Mouse (Mus musculus): ENCODE data around the gene A630001G21Rik. TPM values are rescaled to one million over a fixed set of nuclear protein-coding genes. Genes with fewer than 3 reads are reported as not detected.

The A630001G21Rik gene
- polyA plus RNA-seq, 1 experiment from 2014 or later, result 2.2 TPM

DNA sequence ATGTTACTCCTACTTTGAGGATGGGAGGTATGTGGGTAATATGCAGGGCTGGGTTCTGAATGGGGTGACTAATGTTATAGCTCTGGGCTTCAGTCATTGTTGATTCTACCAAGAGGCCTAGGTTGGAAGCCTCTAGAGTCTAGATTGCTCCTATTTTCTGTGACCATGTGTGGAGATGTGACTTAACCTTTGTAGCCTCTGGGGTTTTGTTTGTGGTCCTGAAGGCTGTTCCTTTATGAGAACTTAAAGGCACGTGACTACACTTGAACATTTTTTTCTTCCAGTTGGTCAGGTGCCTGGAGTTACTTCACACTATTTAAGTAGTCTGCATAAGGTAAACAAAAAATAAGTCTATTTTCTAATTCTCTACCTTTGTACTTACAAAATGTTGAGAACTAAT is 21.3 kb upstream of the A630001G21Rik start:
- Histone ChIP-seq H3K36me3 (0 out of 2 replicates have a peak, but pooled peaks cover 5% of the 10 kb centered on the region), H3K4me1 (peaks cover 4% of the 10 kb centered on the region; the same call in 1 of the 2 replicates), H3K4me3 (no peak overlapping the region), H3K27me3 (no peaks in the 10 kb centered on the region), H3K4me2 (no peak overlapping the region), H3K9me3 (no peaks in the 10 kb centered on the region), H3K9ac (no peak overlapping the region), H3K27ac (no peak overlapping the region)
- ATAC-seq (ENCODE audit: insufficient number of reproducible peaks, insufficient read depth, low FRiP score, low TSS enrichment, low read depth), result no peak
- WGBS, result 73% methylated on average over 1 of the region's 1 CpGs

DNA sequence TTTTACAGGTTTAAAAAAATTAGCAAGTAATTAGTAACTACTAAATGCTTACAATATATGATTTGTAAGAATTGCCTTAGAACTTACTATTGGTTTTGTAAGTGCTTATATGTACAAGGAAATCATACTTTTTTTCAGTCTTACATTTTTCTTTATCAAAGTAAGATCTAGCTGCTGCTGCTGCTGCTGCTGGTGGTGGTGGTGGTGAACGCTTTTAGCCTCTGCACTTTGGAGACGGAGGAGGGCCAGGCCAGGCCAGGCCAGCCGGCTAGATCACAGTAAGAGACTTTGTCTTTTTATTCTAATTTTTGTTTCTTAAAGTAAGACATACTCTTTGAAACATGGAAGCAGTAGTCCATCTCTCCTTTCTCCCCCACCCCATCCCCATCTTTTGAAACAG is 16.8 kb upstream of the A630001G21Rik start:
- Histone ChIP-seq H3K9ac (no peak overlapping the region), H3K4me1 (peaks cover 7% of the 10 kb centered on the region; the same call in 1 of the 2 replicates), H3K4me2 (peak overlapping the region; percentile 27; the same call in 1 of the 2 replicates), H3K36me3 (0 out of 2 replicates have a peak, but pooled peaks cover 5% of the 10 kb centered on the region), H3K27me3 (no peaks in the 10 kb centered on the region), H3K4me3 (no peak overlapping the region; the same call in 1 of the 2 replicates), H3K27ac (no peak overlapping the region), H3K9me3 (no peaks in the 10 kb centered on the region)
- no peak for ATAC-seq (ENCODE audit: insufficient number of reproducible peaks, insufficient read depth, low FRiP score, low TSS enrichment, low read depth)
- whole genome bisulfite sequencing, result 71% methylated on average over 3 of the region's 3 CpGs

DNA sequence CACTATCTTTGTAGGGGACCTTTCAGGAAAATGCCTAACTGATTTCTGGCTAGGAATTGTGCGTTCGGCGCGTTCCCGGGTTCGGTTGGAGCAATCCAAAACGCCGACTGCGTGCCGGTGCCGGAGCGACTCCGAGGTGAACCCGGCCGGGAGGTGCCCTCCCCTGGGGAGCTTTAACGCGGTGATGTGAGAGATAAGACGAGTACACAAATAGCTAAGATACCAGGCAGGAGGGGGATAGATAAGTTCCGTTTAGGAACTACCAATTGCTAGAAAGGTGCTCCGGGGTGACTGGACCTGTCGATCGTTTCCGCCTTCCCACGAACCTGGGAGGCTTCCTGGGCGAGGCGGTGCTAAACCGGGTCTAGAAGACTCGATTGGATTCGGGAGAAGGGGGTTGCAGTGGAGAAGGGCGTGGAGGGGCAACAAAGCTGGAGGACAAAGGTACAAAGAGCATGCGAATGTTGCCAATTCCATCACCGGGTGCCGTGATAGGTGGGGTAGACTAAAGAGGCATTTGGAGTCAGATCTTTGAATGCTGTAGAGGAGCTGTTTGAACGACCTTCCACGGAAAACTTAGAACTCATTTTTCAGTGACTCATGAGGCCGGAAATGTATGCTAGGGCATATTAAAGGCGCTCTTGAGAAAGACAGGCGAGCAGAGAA is 15.8 kb upstream of the A630001G21Rik start:
- peak overlapping the region; percentile 92; the same call in 1 of the 2 replicates for H3K27ac ChIP-seq
- H3K36me3 ChIP-seq, result 0 out of 2 replicates have a peak, but pooled peaks cover 5% of the 10 kb centered on the region
- peak overlapping the region; percentile 97 for H3K4me3 ChIP-seq
- H3K9me3 ChIP-seq, result no peaks in the 10 kb centered on the region
- peak overlapping the region; percentile 97 for H3K9ac ChIP-seq
- H3K4me1 ChIP-seq, result peaks cover 7% of the 10 kb centered on the region; the same call in 1 of the 2 replicates
- H3K27me3 ChIP-seq, result no peaks in the 10 kb centered on the region
- peak overlapping the region; percentile 84 for H3K4me2 ChIP-seq
- ATAC-seq (ENCODE audit: insufficient number of reproducible peaks, insufficient read depth, low FRiP score, low TSS enrichment, low read depth), result no peak
- under 1% methylated on average over 38 of the region's 38 CpGs for WGBS

DNA sequence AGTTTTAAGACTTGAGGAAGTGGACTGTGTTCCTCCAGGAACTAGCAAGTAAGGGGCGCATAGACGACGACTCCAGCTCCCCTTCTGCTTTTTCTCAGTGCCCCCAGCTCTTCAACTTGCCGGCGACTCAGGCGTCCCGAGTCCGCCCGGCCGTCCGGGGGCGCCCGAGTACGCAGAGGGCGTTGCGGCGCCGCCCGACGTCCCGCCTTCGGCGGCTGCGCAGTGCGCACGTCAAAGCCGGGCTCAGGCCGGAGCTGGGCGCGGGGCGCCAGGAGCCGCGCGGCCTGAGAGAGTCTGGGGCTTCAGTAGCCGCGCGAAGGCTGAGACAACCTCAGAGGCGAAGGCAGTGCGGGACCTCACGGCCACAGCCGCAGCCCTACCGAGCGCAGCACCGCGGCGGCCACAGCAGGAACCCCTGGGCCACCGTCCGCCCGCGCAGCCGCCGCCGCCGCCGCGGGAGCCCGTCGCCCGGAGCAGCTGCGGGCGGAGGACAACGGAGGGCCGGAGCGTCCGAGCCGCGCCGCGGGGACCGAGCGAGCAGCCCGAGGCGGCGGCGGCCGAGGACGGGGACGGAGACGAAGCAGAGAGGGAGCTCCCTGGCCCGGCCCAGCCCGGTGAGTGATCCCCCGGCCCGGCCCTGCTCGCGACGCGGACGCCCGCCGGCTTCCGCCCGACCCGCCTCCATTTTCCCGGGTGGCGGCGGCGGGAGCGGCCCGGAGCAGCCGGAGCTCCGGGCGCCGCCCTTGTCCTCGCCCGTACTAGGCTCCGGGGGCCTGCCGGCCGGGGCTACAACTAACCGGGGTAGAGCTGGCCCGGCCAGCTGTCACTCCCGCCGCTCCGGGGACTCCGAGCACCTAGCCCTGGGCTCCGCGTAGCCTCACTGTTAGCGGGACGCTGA is 15.0 kb upstream of the A630001G21Rik start, which contains the start of gene Cab39:
Cab39 (plus strand) TSS at position 234 of the 898 bp plus-strand sequence.
- WGBS, result under 1% methylated on average over 95 of the region's 118 CpGs
- H3K27me3 ChIP-seq, result no peaks in the 10 kb centered on the region

DNA sequence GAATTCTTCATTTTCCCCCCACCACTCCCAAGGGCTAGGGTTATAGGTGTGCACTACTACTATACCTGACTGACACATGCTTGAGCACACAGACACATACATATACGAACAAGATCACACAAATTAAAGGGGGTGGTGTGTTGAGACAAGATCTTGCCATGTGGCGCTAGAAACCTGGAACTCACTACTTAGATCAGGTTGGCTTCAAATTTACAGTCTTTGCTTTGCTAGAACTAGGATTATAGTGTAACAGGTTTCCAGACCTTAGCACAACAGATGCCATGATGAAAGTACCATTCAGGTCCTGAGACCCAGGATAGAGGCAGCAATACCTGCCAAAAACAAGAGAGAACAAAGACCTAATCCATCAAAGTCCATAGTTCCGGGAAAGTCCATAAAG is 13.0 kb upstream of the A630001G21Rik start:
- Histone ChIP-seq H3K27ac (no peak overlapping the region), H3K9ac (no peak overlapping the region), H3K9me3 (no peaks in the 10 kb centered on the region), H3K27me3 (no peaks in the 10 kb centered on the region), H3K4me2 (no peak overlapping the region), H3K4me1 (peaks cover 7% of the 10 kb centered on the region; the same call in 1 of the 2 replicates), H3K36me3 (0 out of 2 replicates have a peak, but pooled peaks cover 5% of the 10 kb centered on the region), H3K4me3 (no peak overlapping the region)
- ATAC-seq (ENCODE audit: insufficient number of reproducible peaks, insufficient read depth, low FRiP score, low TSS enrichment, low read depth), result no peak
- WGBS, result 90% methylated on average over 3 of the region's 3 CpGs

More for the DNA sequence above, 15.0 kb upstream of the A630001G21Rik start, which contains the start of gene Cab39:
- Histone ChIP-seq H3K9ac (peak within 1 kb of the TSS; percentile 97), H3K4me2 (peak within 1 kb of the TSS; percentile 84), H3K36me3 (0 out of 2 replicates have a peak, but pooled peaks cover 5% of the 10 kb centered on the region), H3K27ac (peak within 1 kb of the TSS; percentile 92), H3K4me1 (peaks cover 7% of the 10 kb centered on the region; the same call in 1 of the 2 replicates), H3K9me3 (no peaks in the 10 kb centered on the region), H3K4me3 (peak within 1 kb of the TSS; percentile 97)
- peak; percentile 91 for ATAC-seq (ENCODE audit: insufficient number of reproducible peaks, insufficient read depth, low FRiP score, low TSS enrichment, low read depth)

DNA sequence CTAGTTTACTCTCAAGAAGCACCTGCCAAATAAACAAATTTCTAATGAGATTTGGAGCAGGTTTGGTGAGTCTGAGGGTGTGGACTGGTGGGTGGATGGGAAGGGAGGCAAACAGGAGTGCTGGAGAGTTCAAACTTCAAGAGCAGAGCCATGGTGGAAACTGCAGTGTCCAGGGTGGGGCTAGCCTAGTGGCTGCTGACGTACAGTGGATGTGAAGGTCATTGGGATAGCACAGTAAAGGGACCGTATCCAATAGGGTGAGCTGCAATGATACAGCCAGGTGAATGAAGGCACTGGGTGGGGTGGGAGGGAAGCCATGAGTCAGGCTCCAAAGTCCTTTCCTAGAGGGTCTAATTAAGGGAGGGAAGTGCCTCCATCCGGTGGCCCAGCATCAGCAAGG is 12.1 kb upstream of the A630001G21Rik start:
- Histone ChIP-seq H3K4me1 (peaks cover 7% of the 10 kb centered on the region; the same call in 1 of the 2 replicates), H3K27me3 (no peaks in the 10 kb centered on the region), H3K36me3 (no peaks in the 10 kb centered on the region), H3K9ac (no peak overlapping the region), H3K4me2 (no peak overlapping the region), H3K4me3 (no peak overlapping the region), H3K9me3 (no peaks in the 10 kb centered on the region), H3K27ac (no peak overlapping the region)
- no peak for ATAC-seq (ENCODE audit: insufficient number of reproducible peaks, insufficient read depth, low FRiP score, low TSS enrichment, low read depth)
- 79% methylated on average over 3 of the region's 3 CpGs for WGBS

DNA sequence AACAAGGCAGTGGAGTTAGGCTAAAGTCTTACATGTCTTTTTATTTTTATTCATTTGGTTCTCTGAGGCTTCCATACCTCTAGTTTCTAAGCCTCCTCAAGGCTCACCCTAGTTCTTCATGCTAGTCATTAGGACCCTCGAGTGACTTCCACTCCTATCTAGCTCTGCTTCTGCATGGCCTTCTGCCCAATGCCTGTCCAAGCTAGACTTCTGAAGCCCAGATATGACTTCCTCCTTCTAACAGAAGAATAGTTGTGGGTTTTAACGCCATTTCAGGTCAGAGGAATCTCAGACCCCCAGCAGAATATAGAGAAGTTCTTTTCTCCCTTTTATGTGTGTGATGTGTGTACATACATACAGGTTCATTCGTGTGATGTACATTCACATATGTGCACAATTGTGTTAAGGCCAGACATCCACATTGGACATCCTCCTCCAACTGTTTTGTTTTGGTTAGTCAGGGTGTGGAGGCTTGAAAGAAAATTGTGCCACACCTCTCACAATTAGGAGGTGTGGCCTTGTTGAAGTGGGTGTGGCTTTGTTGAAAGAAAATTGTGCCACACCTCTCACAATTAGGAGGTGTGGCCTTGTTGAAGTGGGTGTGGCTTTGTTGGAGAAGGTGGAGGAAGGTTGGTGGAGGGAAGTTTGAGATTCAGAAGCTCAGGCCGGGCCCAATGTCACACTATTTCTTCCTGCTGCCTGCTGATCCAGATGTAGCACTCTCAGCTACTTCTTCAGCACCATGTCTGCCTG is 1.2 kb upstream of the A630001G21Rik start:
- no peaks in the 10 kb centered on the region for H3K36me3 ChIP-seq
- no peaks in the 10 kb centered on the region for H3K9me3 ChIP-seq
- H3K27me3 ChIP-seq, result no peaks in the 10 kb centered on the region
- H3K9ac ChIP-seq, result no peak overlapping the region
- no peak for ATAC-seq (ENCODE audit: insufficient number of reproducible peaks, insufficient read depth, low FRiP score, low TSS enrichment, low read depth)
- H3K27ac ChIP-seq, result no peak overlapping the region
- H3K4me2 ChIP-seq, result no peak overlapping the region
- no peak overlapping the region for H3K4me3 ChIP-seq
- WGBS, result 75% methylated on average over 4 of the region's 4 CpGs
- H3K4me1 ChIP-seq, result no peaks in the 10 kb centered on the region

DNA sequence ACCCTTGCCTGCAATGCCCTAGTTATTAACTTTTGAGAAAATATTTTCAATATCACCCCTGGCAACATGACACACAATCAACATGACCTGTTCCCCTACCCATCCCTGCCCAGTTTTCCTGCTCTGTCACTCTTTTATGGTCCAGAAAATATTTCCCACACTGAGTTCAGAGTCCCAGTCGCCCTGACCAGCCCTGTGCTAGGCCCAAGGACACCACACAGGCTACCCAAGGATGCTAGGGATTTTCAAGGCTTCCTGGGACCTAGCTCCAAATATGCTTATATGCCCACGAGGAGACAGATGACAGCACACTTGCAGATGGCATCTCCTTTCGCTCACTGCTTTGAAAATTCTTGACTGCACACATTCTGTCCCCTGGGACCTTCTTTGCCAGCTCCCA is 569 bp upstream of the A630001G21Rik start:
- 73% methylated on average over 3 of the region's 3 CpGs for WGBS
- Histone ChIP-seq H3K4me2 (no peak overlapping the region), H3K4me1 (no peaks in the 10 kb centered on the region), H3K4me3 (no peak overlapping the region), H3K9me3 (no peaks in the 10 kb centered on the region), H3K9ac (no peak overlapping the region), H3K36me3 (no peaks in the 10 kb centered on the region), H3K27me3 (no peaks in the 10 kb centered on the region), H3K27ac (no peak overlapping the region)
- no peak for ATAC-seq (ENCODE audit: insufficient number of reproducible peaks, insufficient read depth, low FRiP score, low TSS enrichment, low read depth)

DNA sequence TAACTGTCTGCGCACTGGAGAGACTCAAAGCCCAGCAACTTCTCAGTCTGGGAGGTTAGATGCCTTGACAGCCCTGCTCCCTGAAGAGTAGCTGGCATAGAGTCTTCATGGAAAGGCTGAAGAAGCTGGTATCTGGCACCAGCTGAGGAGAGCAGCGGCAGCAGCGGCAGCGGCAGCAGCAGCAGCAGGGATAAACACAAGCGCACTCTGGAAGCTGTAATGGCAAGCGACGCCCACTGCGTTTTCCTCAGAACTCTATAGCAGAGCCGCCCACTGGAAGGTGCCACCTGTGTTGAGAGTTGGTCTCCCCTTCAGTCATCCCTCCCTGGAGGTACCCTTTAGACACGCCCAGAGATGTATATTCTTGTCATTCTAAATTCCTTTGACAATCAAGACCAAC is 2.3 kb downstream of the A630001G21Rik start:
- ATAC-seq (ENCODE audit: insufficient number of reproducible peaks, insufficient read depth, low FRiP score, low TSS enrichment, low read depth), result no peak
- H3K36me3 ChIP-seq, result no peaks in the 10 kb centered on the region
- H3K4me2 ChIP-seq, result no peak overlapping the region
- no peak overlapping the region for H3K27ac ChIP-seq
- H3K9me3 ChIP-seq, result no peaks in the 10 kb centered on the region
- H3K4me1 ChIP-seq, result no peaks in the 10 kb centered on the region
- H3K27me3 ChIP-seq, result no peaks in the 10 kb centered on the region
- H3K4me3 ChIP-seq, result no peak overlapping the region
- no peak overlapping the region for H3K9ac ChIP-seq
- 39% methylated on average over 10 of the region's 10 CpGs for WGBS

DNA sequence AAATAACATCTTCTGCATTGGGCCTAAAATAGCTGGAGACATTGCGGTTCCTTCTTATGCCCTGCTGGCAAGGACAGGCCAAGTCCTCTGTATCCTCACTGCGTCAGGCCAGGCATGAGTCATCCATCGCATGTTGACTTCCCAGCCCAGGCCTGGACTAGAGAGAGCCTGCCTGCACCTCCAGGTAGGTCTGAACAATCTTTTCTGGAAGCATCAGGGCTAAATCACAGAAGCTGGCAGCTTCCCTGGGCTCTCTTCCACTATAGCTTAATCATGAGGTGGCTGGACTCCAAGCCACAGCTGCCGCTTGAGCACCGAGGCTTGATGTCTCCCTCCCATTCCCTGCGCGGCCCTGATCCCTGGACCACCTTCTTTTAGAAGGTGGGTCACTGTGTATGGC is 3.3 kb downstream of the A630001G21Rik start:
- Histone ChIP-seq H3K4me3 (no peak overlapping the region), H3K4me2 (no peak overlapping the region), H3K9ac (no peak overlapping the region), H3K36me3 (no peaks in the 10 kb centered on the region), H3K27ac (no peak overlapping the region), H3K4me1 (no peaks in the 10 kb centered on the region), H3K9me3 (no peaks in the 10 kb centered on the region), H3K27me3 (no peaks in the 10 kb centered on the region)
- 87% methylated on average over 7 of the region's 7 CpGs for WGBS
- ATAC-seq (ENCODE audit: insufficient number of reproducible peaks, insufficient read depth, low FRiP score, low TSS enrichment, low read depth), result no peak

DNA sequence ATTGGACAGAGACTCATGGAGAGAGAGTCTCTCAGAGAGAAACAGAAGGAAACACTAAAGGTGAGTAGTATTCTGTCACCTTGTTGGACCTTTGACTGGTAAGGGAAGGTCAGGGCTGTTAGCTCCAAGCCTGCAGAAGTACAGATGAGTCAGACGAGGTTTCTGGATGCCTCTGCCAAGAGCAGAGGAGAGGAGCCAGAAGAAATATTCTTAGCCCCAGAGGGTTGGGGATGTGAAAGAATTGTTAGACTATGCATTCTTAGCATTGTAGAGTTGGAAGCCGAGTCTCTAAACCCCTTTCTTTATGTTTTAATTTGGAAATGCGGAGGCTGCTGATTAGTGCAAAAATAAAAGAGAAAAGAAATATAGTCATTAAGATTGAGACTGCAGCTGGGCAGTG is 6.5 kb downstream of the A630001G21Rik start:
- WGBS, result 62% methylated on average over 3 of the region's 3 CpGs
- Histone ChIP-seq H3K4me2 (no peak overlapping the region), H3K4me3 (no peak overlapping the region), H3K36me3 (no peaks in the 10 kb centered on the region), H3K27ac (no peak overlapping the region), H3K4me1 (no peaks in the 10 kb centered on the region), H3K9me3 (no peaks in the 10 kb centered on the region), H3K27me3 (no peaks in the 10 kb centered on the region), H3K9ac (no peak overlapping the region)
- ATAC-seq (ENCODE audit: insufficient number of reproducible peaks, insufficient read depth, low FRiP score, low TSS enrichment, low read depth), result no peak
